ENCODE assay signal across 8 mouse cellular contexts in genomic region chr13:45442918-45443535, GRCm38 (mm10). TPM values are rescaled to one million over a fixed set of nuclear protein-coding genes. Genes with fewer than 3 reads are reported as not detected.
DNase-seq lines count a peak whose midpoint lies in the region; ATAC-seq and TF ChIP-seq lines count a peak whose summit lies in the region.
"Had no signal": no experiment of that assay in that cellular context is flagged by ENCODE, and none has a peak within 500 bp of the region (broad histone marks: within the 10 kb centered on the region; RNA-seq: fewer than 3 reads in every experiment).

No protein-coding gene starts in this region.

- DNase-seq in MEL-GATA-1-ER (ENCODE audit: extremely low read depth, low read depth), result peak; percentile 74
- DNase-seq in limb, embryonic 10.5 days (ENCODE audit: low spot score), result no peak
- DNase-seq in retina, embryonic 14.5 days (ENCODE audit: low spot score), result no peak
- no peak for DNase-seq in left cerebral cortex, adult 11 months (ENCODE audit: low spot score)
- DNase-seq: right cerebral cortex, adult 18-20 months had no signal

- peak overlapping the region; percentile 79 for H3K27ac ChIP-seq in limb, embryonic 10.5 days
- H3K27ac ChIP-seq in small intestine, adult 2 months (ENCODE audit: insufficient read depth, low read depth, low read length), result peak overlapping the region; percentile 28

- peak; percentile 68 for ATAC-seq in granulocyte monocyte progenitor cell, adult 5-6 weeks (replicated peaks; ENCODE audit: poor library complexity, severe bottlenecking)
- no peak for ATAC-seq in erythroid progenitor cell, adult 5-6 weeks (replicated peaks; ENCODE audit: low FRiP score, poor library complexity, severe bottlenecking)

- peak; percentile 20; the same call in 1 of the 2 replicates for TF ChIP-seq CTCF in small intestine, adult 2 months (IDR thresholded peaks at IDR 0.05; ENCODE audit: extremely low read depth, insufficient read length, insufficient replicate concordance, low read depth, low read length)

- TF ChIP-seq POLR2A in small intestine, adult 2 months (IDR thresholded peaks at IDR 0.05; ENCODE audit: low read depth, low read length), result no peak

- H3K4me3 ChIP-seq in limb, embryonic 10.5 days, result no peak overlapping the region
- H3K4me3 ChIP-seq in small intestine, adult 2 months (ENCODE audit: low read depth, low read length), result no peak overlapping the region

- no peaks in the 10 kb centered on the region for H3K36me3 ChIP-seq in limb, embryonic 10.5 days
- no peaks in the 10 kb centered on the region for H3K36me3 ChIP-seq in small intestine, adult 2 months (ENCODE audit: control insufficient read depth, insufficient read depth, low read length)

- H3K9me3 ChIP-seq in limb, embryonic 10.5 days (replicated peaks), result no peaks in the 10 kb centered on the region

- WGBS in limb, embryonic 10.5 days, result 63% methylated on average over 8 of the region's 8 CpGs
- 68% methylated on average over 8 of the region's 8 CpGs for WGBS in small intestine, adult 2 months

- H3K4me1 ChIP-seq in limb, embryonic 10.5 days, result peaks cover 55% of the 10 kb centered on the region
- peaks cover 2% of the 10 kb centered on the region; the same call in 1 of the 2 replicates for H3K4me1 ChIP-seq in small intestine, adult 2 months (ENCODE audit: control insufficient read depth, insufficient read depth, insufficient read length, low read length)

- H3K27me3 ChIP-seq in limb, embryonic 10.5 days (ENCODE audit: low read depth, poor library complexity, severe bottlenecking), result no peaks in the 10 kb centered on the region
- H3K27me3 ChIP-seq in small intestine, adult 2 months (ENCODE audit: control insufficient read depth, insufficient read depth, low read length), result no peaks in the 10 kb centered on the region

RNA-seq across cellular contexts. Expression of gene Mylip, which starts 53.5 kb away (rescaled TPM):
- 13.6 and 13.7 TPM in 2 replicates for total RNA-seq in granulocyte monocyte progenitor cell, adult 5-6 weeks (2014; fragmentation: Nextera tagmentation)
- 10.3 and 11.7 TPM in 2 replicates for total RNA-seq in granulocyte monocyte progenitor cell, adult 5-6 weeks (2017)
- 10.0 and 17.1 TPM in 2 replicates for polyA plus RNA-seq in limb, embryonic 10.5 days (2016; fragmentation: Nextera tagmentation; extraction: Ambion mirVana)
- 5.0 and 17.9 TPM in 2 replicates for polyA plus RNA-seq in small intestine, adult 2 months (2012; rRNA removed)
- 43.2 and 55.8 TPM in 2 replicates for total RNA-seq in erythroid progenitor cell, adult 5-6 weeks (2015; ENCODE audit: low replicate concordance)
- 30.9 and 54.2 TPM in 2 replicates for total RNA-seq in erythroid progenitor cell, adult 5-6 weeks (2017; ENCODE audit: low replicate concordance)
